Mouse (Mus musculus) forebrain, embryonic 14.5 days (tissue): Measurements from ENCODE around the gene Reln. TPM values are rescaled to one million over a fixed set of nuclear protein-coding genes. Genes with fewer than 3 reads are reported as not detected.
A peak's percentile ranks its signal among the peaks of the same experiment; 100 is the strongest.

Experiments
- ATAC-seq: fragments of 200-750 bp; cut with Nextera tagmentation; 2 replicates; pipeline ENCODE4 v1.8.0; 2017; ENCODE audit warnings: mild to moderate bottlenecking, moderate library complexity
- DNase-seq: peaks from one replicate; pipeline ENCODE4 v3.0.0-alpha.2; 2015; ENCODE audit warnings: low spot score
- H3K27ac ChIP-seq: fragments of 300-500 bp; sonication (generic); 2 replicates; pipeline ENCODE4 v1.5.1; 2014; ENCODE audit warnings: low read depth, mild to moderate bottlenecking, control low read depth, low read length, moderate library complexity
- H3K27me3 ChIP-seq: fragments of 300-500 bp; sonication (generic); replicated peaks from 2 replicates; pipeline ENCODE4 v1.6.1; 2014; ENCODE audit warnings: low read length, control low read depth, mixed read lengths; ENCODE audit not compliant: control insufficient read depth, insufficient read depth
- H3K36me3 ChIP-seq: fragments of 300-500 bp; sonication (generic); 2 replicates; pipeline ENCODE4 v1.6.1; 2014; ENCODE audit warnings: low read length, control low read depth; ENCODE audit not compliant: control insufficient read depth, insufficient read depth
- H3K4me1 ChIP-seq: fragments of 300-500 bp; sonication (generic); 2 replicates; pipeline ENCODE4 v1.6.1; 2014; ENCODE audit warnings: antibody characterized with exemption, low read length, control low read depth; ENCODE audit not compliant: control insufficient read depth, insufficient read depth
- H3K4me2 ChIP-seq: fragments of 300-500 bp; sonication (generic); 2 replicates; pipeline ENCODE4 v1.6.1; 2014; ENCODE audit warnings: mild to moderate bottlenecking, control low read depth, low read length
- H3K4me3 ChIP-seq: fragments of 300-500 bp; sonication (generic); 2 replicates; pipeline ENCODE4 v1.5.1; 2014; ENCODE audit warnings: low read depth, low read length, control low read depth
- H3K9ac ChIP-seq: fragments of 300-500 bp; sonication (generic); 2 replicates; pipeline ENCODE4 v1.6.1; 2014; ENCODE audit warnings: mild to moderate bottlenecking, low read length, control low read depth, moderate library complexity
- H3K9me3 ChIP-seq: fragments of 300-500 bp; sonication (generic); replicated peaks from 2 replicates; pipeline ENCODE4 v1.6.1; 2016; ENCODE audit warnings: low read length, control low read depth, mixed read lengths; ENCODE audit not compliant: control insufficient read depth
- WGBS: fragments of 180-500 bp; shearing (Covaris S2); extraction: QIAGEN DNeasy Blood & Tissue Kit; methylation state at CpG from one replicate; pipeline ENCODE4 v1.1.7; 2014; 5-methylcytosine and 5-hydroxymethylcytosine counted together
- polyA plus RNA-seq: library from polyadenylated mRNA; unstranded; fragments of >200 nt; fragmentation: Nextera tagmentation; extraction: Ambion mirVana; gene quantifications from 2 replicates; pipeline ENCODE4 v1.2.1, GENCODE M21; 2014

The Reln gene
- polyA plus RNA-seq, 1 experiment from 2014 or later, result 61.7 TPM

DNA sequence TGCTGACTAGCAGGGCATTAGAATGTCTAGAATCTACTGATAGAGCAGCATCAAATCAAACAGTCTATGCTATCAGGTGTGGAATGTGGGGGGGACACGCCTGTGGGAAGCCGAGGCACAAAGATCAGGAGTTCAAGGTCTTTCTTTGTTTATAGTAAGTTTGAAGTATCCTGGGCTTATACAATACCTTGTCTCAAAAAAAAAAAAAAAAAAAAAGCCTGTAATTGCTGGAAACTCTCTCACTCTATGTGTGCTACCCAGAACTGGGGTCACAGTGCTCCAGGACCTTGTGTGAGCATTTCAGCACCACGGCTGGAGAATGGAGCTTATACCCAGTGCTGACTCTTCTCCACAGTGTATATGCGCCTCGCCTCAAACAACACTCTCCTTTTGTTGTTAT is 43.7 kb downstream of the Reln start:
- H3K27me3 ChIP-seq, result no peaks in the 10 kb centered on the region
- ATAC-seq, result no peak
- H3K4me2 ChIP-seq, result no peak overlapping the region
- no peaks in the 10 kb centered on the region for H3K9me3 ChIP-seq
- H3K4me1 ChIP-seq, result no peaks in the 10 kb centered on the region
- no peak for DNase-seq
- no peak overlapping the region for H3K9ac ChIP-seq
- H3K27ac ChIP-seq, result no peak overlapping the region
- no peak overlapping the region for H3K4me3 ChIP-seq
- no peaks in the 10 kb centered on the region for H3K36me3 ChIP-seq
- 91% methylated on average over 5 of the region's 5 CpGs for WGBS

DNA sequence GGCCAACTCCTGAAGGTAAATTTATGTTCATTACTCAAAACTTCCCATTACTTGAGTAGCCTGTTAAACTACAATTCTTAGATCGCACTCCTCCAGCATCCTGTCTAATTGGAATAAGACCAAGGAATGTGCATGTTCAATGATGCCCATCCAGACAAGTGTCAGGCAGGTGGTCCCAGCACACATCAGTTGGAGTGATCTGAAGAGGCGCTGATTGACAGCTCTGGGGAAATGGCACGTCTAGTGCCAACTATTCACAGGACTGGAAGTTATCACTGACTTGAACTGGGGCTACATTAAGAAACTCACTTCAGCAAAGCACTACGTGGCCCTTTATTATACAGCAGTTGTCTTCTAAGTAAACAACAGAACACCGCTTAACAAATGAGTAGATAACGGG is 44.5 kb downstream of the Reln start:
- WGBS, result 80% methylated on average over 6 of the region's 6 CpGs
- no peak for DNase-seq

DNA sequence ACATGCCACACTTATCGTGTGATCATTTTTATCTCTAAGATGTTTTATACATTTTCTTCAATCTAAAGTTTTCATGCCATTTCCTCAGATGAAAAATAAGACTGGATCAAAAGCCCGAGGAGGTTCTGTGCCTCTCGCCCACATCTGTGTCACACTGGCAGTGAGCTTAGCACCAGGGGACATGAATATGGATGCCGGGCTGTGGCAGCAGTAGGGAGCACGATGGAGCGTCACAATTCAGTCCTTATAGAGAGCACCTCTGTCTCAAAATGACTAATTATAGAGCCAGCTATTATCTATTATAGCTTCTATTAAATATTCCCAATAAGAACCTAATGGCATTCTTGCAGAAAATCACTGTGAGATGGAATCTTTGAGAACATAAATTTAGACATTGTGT is 49.3 kb downstream of the Reln start:
- Histone ChIP-seq H3K36me3 (no peaks in the 10 kb centered on the region), H3K4me1 (no peaks in the 10 kb centered on the region), H3K9ac (no peak overlapping the region), H3K27me3 (no peaks in the 10 kb centered on the region), H3K27ac (no peak overlapping the region), H3K9me3 (no peaks in the 10 kb centered on the region), H3K4me3 (no peak overlapping the region), H3K4me2 (no peak overlapping the region)
- WGBS, result 82% methylated on average over 6 of the region's 6 CpGs
- DNase-seq (no peak), ATAC-seq (no peak)

More for the DNA sequence above, 44.5 kb downstream of the Reln start:
- no peaks in the 10 kb centered on the region for H3K9me3 ChIP-seq
- H3K9ac ChIP-seq, result no peak overlapping the region
- H3K4me2 ChIP-seq, result no peak overlapping the region
- no peaks in the 10 kb centered on the region for H3K36me3 ChIP-seq
- no peak overlapping the region for H3K27ac ChIP-seq
- H3K4me3 ChIP-seq, result no peak overlapping the region
- no peaks in the 10 kb centered on the region for H3K27me3 ChIP-seq
- H3K4me1 ChIP-seq, result no peaks in the 10 kb centered on the region
- peak; percentile 23; the same call in 1 of the 2 replicates for ATAC-seq

DNA sequence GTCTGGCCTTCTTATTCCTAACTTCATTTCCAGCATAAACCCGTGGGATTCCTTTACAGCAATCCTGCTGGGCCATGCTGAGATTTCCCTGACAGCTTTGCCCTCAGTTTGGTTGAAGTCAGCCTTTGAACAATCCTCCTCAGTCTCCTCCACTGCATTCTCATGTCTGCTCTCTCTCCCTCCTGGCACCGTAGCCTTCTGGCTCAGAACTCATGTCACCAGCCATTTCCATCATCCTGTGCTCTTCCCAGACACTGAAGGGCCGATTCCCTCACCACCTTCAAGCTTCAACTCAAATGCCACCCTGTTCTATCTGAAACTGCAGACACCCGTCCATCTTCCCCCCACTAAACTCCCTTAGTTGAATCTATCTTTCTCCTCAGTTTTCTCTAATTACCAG is 53.1 kb downstream of the Reln start:
- H3K4me1 ChIP-seq, result no peaks in the 10 kb centered on the region
- WGBS, result 73% methylated on average over 4 of the region's 4 CpGs
- H3K9ac ChIP-seq, result no peak overlapping the region
- ATAC-seq (no peak), DNase-seq (no peak)
- no peaks in the 10 kb centered on the region for H3K9me3 ChIP-seq
- no peaks in the 10 kb centered on the region for H3K36me3 ChIP-seq
- H3K4me2 ChIP-seq, result no peak overlapping the region
- H3K27me3 ChIP-seq, result no peaks in the 10 kb centered on the region
- H3K27ac ChIP-seq, result no peak overlapping the region
- H3K4me3 ChIP-seq, result no peak overlapping the region

DNA sequence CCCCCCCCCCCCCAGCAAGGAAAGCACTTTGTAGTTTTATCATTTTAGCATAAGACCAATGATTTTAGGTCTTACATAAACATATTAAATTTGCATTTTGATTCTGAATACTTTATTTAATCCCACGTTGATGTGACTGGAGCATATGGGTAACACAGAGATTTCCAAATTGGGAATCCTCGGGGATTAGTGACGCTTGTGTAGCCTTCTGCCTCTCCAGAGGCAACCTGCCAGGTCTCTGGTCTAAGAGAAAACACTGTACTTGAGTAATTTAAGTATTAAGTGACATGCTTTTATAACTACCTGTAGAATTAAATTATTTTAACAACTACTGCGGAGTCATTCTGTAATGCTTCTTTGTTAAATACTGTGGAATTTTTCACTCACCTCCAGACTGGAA is 59.1 kb downstream of the Reln start:
- ATAC-seq, result no peak
- Histone ChIP-seq H3K4me3 (no peak overlapping the region), H3K27me3 (no peaks in the 10 kb centered on the region), H3K4me2 (no peak overlapping the region), H3K4me1 (no peaks in the 10 kb centered on the region), H3K9me3 (no peaks in the 10 kb centered on the region), H3K27ac (no peak overlapping the region), H3K9ac (no peak overlapping the region), H3K36me3 (no peaks in the 10 kb centered on the region)
- peak; percentile 59 for DNase-seq
- WGBS, result 68% methylated on average over 4 of the region's 4 CpGs

GRCm38 (mm10) chr5:22282141-22282665 is 62.3 kb downstream of the Reln start:
- Histone ChIP-seq H3K4me3 (no peak overlapping the region), H3K9ac (no peak overlapping the region), H3K4me2 (no peak overlapping the region), H3K36me3 (no peaks in the 10 kb centered on the region), H3K27me3 (no peaks in the 10 kb centered on the region), H3K27ac (no peak overlapping the region), H3K4me1 (no peaks in the 10 kb centered on the region), H3K9me3 (no peaks in the 10 kb centered on the region)
- WGBS, result 10% methylated on average over 7 of the region's 7 CpGs
- peak; percentile 60; the same call in 1 of the 2 replicates for ATAC-seq
- DNase-seq, result peak; percentile 71

DNA sequence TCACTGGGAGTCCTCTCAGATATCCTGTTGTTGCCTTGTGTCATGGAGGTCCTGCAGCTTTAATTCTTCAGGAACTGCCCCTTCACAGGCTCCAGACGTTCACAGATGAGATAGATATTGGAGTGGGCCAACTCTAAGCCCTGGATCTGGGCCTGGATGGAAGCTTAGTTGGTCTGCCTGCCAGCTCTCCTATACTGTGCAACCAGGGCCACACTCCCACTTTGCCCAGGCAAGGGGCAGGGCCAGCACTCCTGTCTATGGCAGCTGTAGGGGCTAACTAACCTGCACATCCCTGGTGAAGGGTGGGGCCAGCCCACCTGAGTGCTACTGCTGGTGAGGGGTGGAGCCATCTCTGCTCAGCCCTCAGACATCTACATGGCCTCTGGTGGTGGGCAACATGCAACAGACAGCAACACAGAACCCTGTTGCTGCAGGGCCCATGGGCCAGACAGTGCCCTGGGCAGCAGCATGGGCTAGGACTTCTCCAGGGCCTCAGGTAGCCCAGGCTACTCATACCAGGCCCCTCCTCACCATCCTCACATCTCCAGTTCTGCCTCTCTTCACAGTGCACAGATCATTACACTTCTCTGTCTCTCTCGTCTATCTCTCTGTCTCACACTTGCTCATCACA is 63.9 kb downstream of the Reln start:
- H3K9me3 ChIP-seq, result no peaks in the 10 kb centered on the region
- no peaks in the 10 kb centered on the region for H3K36me3 ChIP-seq
- WGBS, result 69% methylated on average over 2 of the region's 2 CpGs
- no peak overlapping the region for H3K27ac ChIP-seq
- ATAC-seq, result no peak; the same call in 1 of the 2 replicates
- no peak for DNase-seq
- H3K4me1 ChIP-seq, result no peaks in the 10 kb centered on the region
- no peak overlapping the region for H3K4me2 ChIP-seq
- no peak overlapping the region for H3K4me3 ChIP-seq
- H3K9ac ChIP-seq, result no peak overlapping the region
- no peaks in the 10 kb centered on the region for H3K27me3 ChIP-seq

GRCm38 (mm10) chr5:22279201-22279600 is 65.3 kb downstream of the Reln start:
- DNase-seq (no peak), ATAC-seq (no peak)
- H3K9me3 ChIP-seq, result no peaks in the 10 kb centered on the region
- H3K4me2 ChIP-seq, result no peak overlapping the region
- H3K4me3 ChIP-seq, result no peak overlapping the region
- H3K9ac ChIP-seq, result no peak overlapping the region
- no peak overlapping the region for H3K27ac ChIP-seq
- no peaks in the 10 kb centered on the region for H3K27me3 ChIP-seq
- H3K36me3 ChIP-seq, result no peaks in the 10 kb centered on the region
- 50% methylated on average over 4 of the region's 4 CpGs for WGBS
- H3K4me1 ChIP-seq, result no peaks in the 10 kb centered on the region

- DNase-seq (no peak), ATAC-seq (no peak)
- Histone ChIP-seq H3K4me3 (no peak overlapping the region), H3K9ac (no peak overlapping the region), H3K9me3 (no peaks in the 10 kb centered on the region), H3K27ac (no peak overlapping the region), H3K4me1 (no peaks in the 10 kb centered on the region), H3K27me3 (no peaks in the 10 kb centered on the region), H3K36me3 (no peaks in the 10 kb centered on the region), H3K4me2 (no peak overlapping the region)
- 90% methylated on average over 4 of the region's 4 CpGs for WGBS
Measured at GRCm38 (mm10) chr5:22274134-22274533, 70.4 kb downstream of the Reln start.
